Mouse (Mus musculus) embryonic facial prominence, embryonic 10.5 days (tissue): ENCODE measurements around the gene Atg10. TPM values are rescaled to one million over a fixed set of nuclear protein-coding genes. Genes with fewer than 3 reads are reported as not detected.

Source experiments
- DNase-seq: peaks from one replicate; pipeline ENCODE4 v3.0.0-alpha.2; 2017; ENCODE audit warnings: low spot score
- H3K27ac ChIP-seq: fragments of 300-500 bp; sonication (generic); replicated peaks from 2 replicates; pipeline ENCODE4 v1.5.1; 2016; ENCODE audit warnings: mild to moderate bottlenecking
- H3K27me3 ChIP-seq: fragments of 300-500 bp; sonication (generic); replicated peaks from 2 replicates; pipeline ENCODE4 v1.6.1; 2016; ENCODE audit warnings: low read depth, mild to moderate bottlenecking; ENCODE audit not compliant: poor library complexity, severe bottlenecking
- H3K36me3 ChIP-seq: fragments of 300-500 bp; sonication (generic); replicated peaks from 2 replicates; pipeline ENCODE4 v1.6.1; 2016; ENCODE audit warnings: mild to moderate bottlenecking, moderate library complexity
- H3K4me1 ChIP-seq: fragments of 300-500 bp; sonication (generic); 2 replicates; pipeline ENCODE4 v1.6.1; 2016
- H3K4me3 ChIP-seq: fragments of 300-500 bp; sonication (generic); 2 replicates; pipeline ENCODE4 v1.5.1; 2016; ENCODE audit warnings: mild to moderate bottlenecking, moderate library complexity
- H3K9me3 ChIP-seq: fragments of 300-500 bp; sonication (generic); 2 replicates; pipeline ENCODE4 v1.6.1; 2016; ENCODE audit warnings: mild to moderate bottlenecking
- WGBS: fragments of 180-500 bp; shearing (Covaris S2); methylation state at CpG from one replicate; pipeline ENCODE4 v1.1.7; 2016; 5-methylcytosine and 5-hydroxymethylcytosine counted together
- polyA plus RNA-seq: library from polyadenylated mRNA; unstranded; fragments of >200 nt; fragmentation: Nextera tagmentation; extraction: Ambion mirVana; gene quantifications from 2 replicates; pipeline ENCODE4 v1.2.1, GENCODE M21; 2016

The Atg10 gene
- polyA plus RNA-seq, 1 experiment from 2014 or later = 10.5 TPM

- WGBS = 78% methylated on average over 4 of the region's 4 CpGs
- Histone ChIP-seq H3K27ac (no peak overlapping the region), H3K36me3 (no peaks in the 10 kb centered on the region), H3K4me1 (peaks cover 6% of the 10 kb centered on the region), H3K9me3 (no peaks in the 10 kb centered on the region), H3K4me3 (no peak overlapping the region), H3K27me3 (no peaks in the 10 kb centered on the region)
- no peak for DNase-seq
Measured at GRCm38 (mm10) chr13:91155429-91156207, 68.2 kb downstream of the Atg10 start.

- no peak for DNase-seq
- H3K9me3 ChIP-seq = no peaks in the 10 kb centered on the region
- H3K4me3 ChIP-seq = no peak overlapping the region
Measured at GRCm38 (mm10) chr13:91154622-91155021, 69.1 kb downstream of the Atg10 start.

GRCm38 (mm10) chr13:91136337-91136736 lies 87.4 kb downstream of the Atg10 start:
- no peaks in the 10 kb centered on the region for H3K36me3 ChIP-seq

More at GRCm38 (mm10) chr13:91154622-91155021, 69.1 kb downstream of the Atg10 start:
- WGBS = 84% methylated on average over 7 of the region's 7 CpGs
- Histone ChIP-seq H3K4me1 (peaks cover 3% of the 10 kb centered on the region), H3K27me3 (no peaks in the 10 kb centered on the region), H3K36me3 (no peaks in the 10 kb centered on the region), H3K27ac (no peak overlapping the region)

GRCm38 (mm10) chr13:91133334-91133890 lies 90.4 kb downstream of the Atg10 start:
- Histone ChIP-seq H3K4me1 (peaks cover 16% of the 10 kb centered on the region), H3K4me3 (no peak overlapping the region), H3K27me3 (no peaks in the 10 kb centered on the region), H3K36me3 (no peaks in the 10 kb centered on the region), H3K9me3 (no peaks in the 10 kb centered on the region), H3K27ac (no peak overlapping the region)
- 61% methylated on average over 5 of the region's 5 CpGs for whole genome bisulfite sequencing
- DNase-seq = no peak

More at GRCm38 (mm10) chr13:91136337-91136736, 87.4 kb downstream of the Atg10 start:
- H3K4me1 ChIP-seq = peaks cover 8% of the 10 kb centered on the region
- no peak overlapping the region for H3K4me3 ChIP-seq
- H3K27ac ChIP-seq = no peak overlapping the region
- no peak for DNase-seq
- no peaks in the 10 kb centered on the region for H3K9me3 ChIP-seq
- H3K27me3 ChIP-seq = no peaks in the 10 kb centered on the region

GRCm38 (mm10) chr13:91129071-91129470 lies 94.7 kb downstream of the Atg10 start:
- no peak overlapping the region for H3K27ac ChIP-seq
- no peaks in the 10 kb centered on the region for H3K27me3 ChIP-seq
- H3K36me3 ChIP-seq = no peaks in the 10 kb centered on the region
- 82% methylated on average over 7 of the region's 7 CpGs for WGBS
- no peak for DNase-seq
- no peak overlapping the region for H3K4me3 ChIP-seq
- no peaks in the 10 kb centered on the region for H3K9me3 ChIP-seq
- peaks cover 17% of the 10 kb centered on the region for H3K4me1 ChIP-seq

- Histone ChIP-seq H3K27me3 (no peaks in the 10 kb centered on the region), H3K4me3 (no peak overlapping the region), H3K27ac (peak overlapping the region; percentile 48; the same call in 1 of the 2 replicates), H3K4me1 (peaks cover 14% of the 10 kb centered on the region), H3K9me3 (no peaks in the 10 kb centered on the region), H3K36me3 (no peaks in the 10 kb centered on the region)
- DNase-seq = no peak
- 57% methylated on average over 1 of the region's 1 CpGs for WGBS
Measured at GRCm38 (mm10) chr13:91128581-91128980, 95.2 kb downstream of the Atg10 start.

- no peak for DNase-seq
- 85% methylated on average over 4 of the region's 4 CpGs for WGBS
- Histone ChIP-seq H3K4me3 (no peak overlapping the region), H3K36me3 (no peaks in the 10 kb centered on the region), H3K27me3 (no peaks in the 10 kb centered on the region), H3K4me1 (no peaks in the 10 kb centered on the region), H3K27ac (no peak overlapping the region), H3K9me3 (no peaks in the 10 kb centered on the region)
Measured at GRCm38 (mm10) chr13:91118156-91118555, 105.6 kb downstream of the Atg10 start.

GRCm38 (mm10) chr13:91114880-91115279 lies 108.9 kb downstream of the Atg10 start:
- no peaks in the 10 kb centered on the region for H3K27me3 ChIP-seq
- H3K4me1 ChIP-seq = no peaks in the 10 kb centered on the region
- 89% methylated on average over 3 of the region's 3 CpGs for WGBS
- DNase-seq = no peak
- no peak overlapping the region for H3K27ac ChIP-seq
- H3K9me3 ChIP-seq = no peaks in the 10 kb centered on the region
- no peaks in the 10 kb centered on the region for H3K36me3 ChIP-seq
- H3K4me3 ChIP-seq = no peak overlapping the region

GRCm38 (mm10) chr13:91107308-91107946 lies 116.3 kb downstream of the Atg10 start:
- Histone ChIP-seq H3K9me3 (no peaks in the 10 kb centered on the region), H3K4me3 (no peak overlapping the region), H3K36me3 (no peaks in the 10 kb centered on the region), H3K4me1 (no peaks in the 10 kb centered on the region), H3K27ac (no peak overlapping the region), H3K27me3 (no peaks in the 10 kb centered on the region)
- DNase-seq = no peak
- WGBS = 95% methylated on average over 9 of the region's 9 CpGs

GRCm38 (mm10) chr13:91102238-91102637 lies 121.5 kb downstream of the Atg10 start:
- H3K4me1 ChIP-seq = no peaks in the 10 kb centered on the region

GRCm38 (mm10) chr13:91100417-91100816 lies 123.4 kb downstream of the Atg10 start:
- H3K9me3 ChIP-seq = no peaks in the 10 kb centered on the region
- DNase-seq = no peak
- 69% methylated on average over 5 of the region's 5 CpGs for whole genome bisulfite sequencing
- H3K27me3 ChIP-seq = no peaks in the 10 kb centered on the region
- no peak overlapping the region for H3K27ac ChIP-seq
- no peak overlapping the region for H3K4me3 ChIP-seq
- H3K36me3 ChIP-seq = no peaks in the 10 kb centered on the region
- H3K4me1 ChIP-seq = no peaks in the 10 kb centered on the region

More at GRCm38 (mm10) chr13:91102238-91102637, 121.5 kb downstream of the Atg10 start:
- no peaks in the 10 kb centered on the region for H3K36me3 ChIP-seq
- DNase-seq = no peak
- H3K27ac ChIP-seq = no peak overlapping the region
- no peak overlapping the region for H3K4me3 ChIP-seq
- H3K9me3 ChIP-seq = no peaks in the 10 kb centered on the region
- H3K27me3 ChIP-seq = no peaks in the 10 kb centered on the region
- 85% methylated on average over 3 of the region's 3 CpGs for WGBS

- Histone ChIP-seq H3K27ac (peak overlapping the region; percentile 78), H3K4me3 (no peak overlapping the region), H3K4me1 (peaks cover 28% of the 10 kb centered on the region), H3K9me3 (no peaks in the 10 kb centered on the region), H3K36me3 (no peaks in the 10 kb centered on the region), H3K27me3 (no peaks in the 10 kb centered on the region)
- DNase-seq = no peak
- WGBS = 92% methylated on average over 4 of the region's 4 CpGs
Measured at GRCm38 (mm10) chr13:91094851-91095250, 128.9 kb downstream of the Atg10 start.

GRCm38 (mm10) chr13:91094196-91094595 lies 129.6 kb downstream of the Atg10 start:
- H3K4me1 ChIP-seq = peaks cover 30% of the 10 kb centered on the region
- no peak overlapping the region for H3K4me3 ChIP-seq
- H3K9me3 ChIP-seq = no peaks in the 10 kb centered on the region
- H3K36me3 ChIP-seq = no peaks in the 10 kb centered on the region
- WGBS = 26% methylated on average over 7 of the region's 7 CpGs
- peak; percentile 45 for DNase-seq
- H3K27me3 ChIP-seq = no peaks in the 10 kb centered on the region
- H3K27ac ChIP-seq = peak overlapping the region; percentile 78
